ENCODE assay signal across 14 mouse cellular contexts in the genomic region with DNA sequence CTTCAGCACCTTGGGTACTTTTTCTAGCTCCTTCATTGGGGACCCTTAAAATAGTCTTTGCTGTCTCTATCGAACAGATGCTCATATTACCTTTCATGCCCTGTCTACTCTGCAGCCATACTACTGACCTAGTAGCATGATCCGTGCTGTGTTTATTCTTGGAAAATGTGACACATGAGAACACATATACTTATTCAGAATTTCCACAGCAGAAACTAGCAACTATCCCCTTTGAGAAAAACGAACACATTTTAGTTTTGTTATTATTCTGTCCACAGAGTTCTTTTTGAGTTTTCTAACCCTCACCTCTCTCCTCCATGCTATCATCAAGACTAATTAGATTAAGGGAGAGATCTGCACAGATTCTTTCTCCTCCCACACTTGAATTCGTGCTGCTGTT.
DNase-seq lines count a peak whose midpoint lies in the region; ATAC-seq and TF ChIP-seq lines count a peak whose summit lies in the region.
"Had no signal": no experiment of that assay in that cellular context is flagged by ENCODE, and none has a peak within 500 bp of the region (broad histone marks: within the 10 kb centered on the region; RNA-seq: fewer than 3 reads in every experiment).

No protein-coding gene starts in this region.

- no peak for DNase-seq in forebrain, postnatal 0 days
- no peak for DNase-seq in layer of hippocampus, adult 2 months (ENCODE audit: low spot score in 2 of 2)
- DNase-seq in layer of hippocampus, postnatal 14 days (ENCODE audit: low spot score in 2 of 2), result no peak
- DNase-seq in cerebellum, adult 8-10 months, result no peak
- DNase-seq: adrenal gland, adult 8-10 months; embryo, embryonic 11 days had no signal

- no peak overlapping the region for H3K9ac ChIP-seq in forebrain, embryonic 16.5 days (replicated peaks; ENCODE audit: low read depth, low read length)
- H3K9ac ChIP-seq in forebrain, postnatal 0 days, result no peak overlapping the region
- H3K9ac ChIP-seq: embryonic facial prominence, embryonic 13.5 days; embryonic facial prominence, embryonic 15.5 days had no signal

- no peaks in the 10 kb centered on the region for H3K27me3 ChIP-seq in forebrain, embryonic 16.5 days (replicated peaks; ENCODE audit: control insufficient read depth, insufficient read depth, low read length)
- H3K27me3 ChIP-seq in forebrain, postnatal 0 days (ENCODE audit: insufficient read depth, low read length), result no peaks in the 10 kb centered on the region
- H3K27me3 ChIP-seq: embryonic facial prominence, embryonic 13.5 days; embryonic facial prominence, embryonic 15.5 days; Patski had no signal

- H3K27ac ChIP-seq in forebrain, embryonic 16.5 days (ENCODE audit: low read length), result peak overlapping the region; percentile 33; the same call in 1 of the 2 replicates
- H3K27ac ChIP-seq in forebrain, postnatal 0 days (ENCODE audit: low read depth, low read length), result no peak overlapping the region
- peak overlapping the region; percentile 76 for H3K27ac ChIP-seq in layer of hippocampus, adult 2 months
- peak overlapping the region; percentile 99 for H3K27ac ChIP-seq in embryonic fibroblast, embryonic 13.5 days (ENCODE audit: insufficient read depth, low read length)
- H3K27ac ChIP-seq: embryonic facial prominence, embryonic 13.5 days; embryonic facial prominence, embryonic 15.5 days had no signal

- no peak for ATAC-seq in forebrain, embryonic 16.5 days
- ATAC-seq in forebrain, postnatal 0 days, result no peak
- ATAC-seq in inflammation-experienced regulatory T-cells, adult 6 months, result no peak
- ATAC-seq: activated CD4-positive, CD25-positive, alpha-beta regulatory T cell, adult 4 months had no signal

- no peak for TF ChIP-seq CTCF in forebrain, postnatal 0 days (IDR thresholded peaks at IDR 0.05; ENCODE audit: low read depth)
- no peak for TF ChIP-seq CTCF in layer of hippocampus, adult 2 months (conservative IDR thresholded peaks at IDR 0.05)
- TF ChIP-seq CTCF in embryonic fibroblast, embryonic 13.5 days (IDR thresholded peaks at IDR 0.05; ENCODE audit: borderline replicate concordance, insufficient read depth, low read length), result no peak

- WGBS in forebrain, embryonic 16.5 days, result 79% methylated on average over 4 of the region's 4 CpGs
- WGBS in forebrain, postnatal 0 days, result 73% methylated on average over 4 of the region's 4 CpGs

- H3K4me1 ChIP-seq in forebrain, embryonic 16.5 days (replicated peaks; ENCODE audit: control insufficient read depth, insufficient read depth, low read length), result no peaks in the 10 kb centered on the region
- H3K4me1 ChIP-seq in forebrain, postnatal 0 days (ENCODE audit: insufficient read depth), result no peaks in the 10 kb centered on the region
- peaks cover 5% of the 10 kb centered on the region; the same call in 1 of the 2 replicates for H3K4me1 ChIP-seq in embryonic fibroblast, embryonic 13.5 days (ENCODE audit: control insufficient read depth, insufficient read depth, low read length)
- H3K4me1 ChIP-seq: embryonic facial prominence, embryonic 15.5 days had no signal

- no peaks in the 10 kb centered on the region for H3K9me3 ChIP-seq in forebrain, embryonic 16.5 days (ENCODE audit: control insufficient read depth, low read length)
- no peaks in the 10 kb centered on the region for H3K9me3 ChIP-seq in forebrain, postnatal 0 days (ENCODE audit: low read length)
- H3K9me3 ChIP-seq: embryonic facial prominence, embryonic 13.5 days; embryonic facial prominence, embryonic 15.5 days had no signal

- TF ChIP-seq POLR2A in embryonic fibroblast, embryonic 13.5 days (IDR thresholded peaks at IDR 0.05; ENCODE audit: low read depth, low read length), result no peak

- no peak overlapping the region for H3K4me3 ChIP-seq in forebrain, embryonic 16.5 days (replicated peaks; ENCODE audit: low read length)
- no peak overlapping the region for H3K4me3 ChIP-seq in forebrain, postnatal 0 days (ENCODE audit: low read depth, low read length)
- no peak overlapping the region for H3K4me3 ChIP-seq in layer of hippocampus, adult 2 months
- no peak overlapping the region for H3K4me3 ChIP-seq in embryonic fibroblast, embryonic 13.5 days (ENCODE audit: insufficient read depth, low read length)
- H3K4me3 ChIP-seq: embryonic facial prominence, embryonic 13.5 days; embryonic facial prominence, embryonic 15.5 days had no signal

- no peak overlapping the region for H3K4me2 ChIP-seq in forebrain, embryonic 16.5 days (ENCODE audit: low read length)
- no peak overlapping the region for H3K4me2 ChIP-seq in forebrain, postnatal 0 days (ENCODE audit: low read depth)
- H3K4me2 ChIP-seq: embryonic facial prominence, embryonic 13.5 days; embryonic facial prominence, embryonic 15.5 days had no signal

- H3K36me3 ChIP-seq in forebrain, embryonic 16.5 days (ENCODE audit: control insufficient read depth, insufficient read depth), result no peaks in the 10 kb centered on the region
- no peaks in the 10 kb centered on the region for H3K36me3 ChIP-seq in forebrain, postnatal 0 days (ENCODE audit: insufficient read depth)
- H3K36me3 ChIP-seq: embryonic facial prominence, embryonic 13.5 days; embryonic facial prominence, embryonic 15.5 days; G1E had no signal
